Mouse (Mus musculus): ENCODE measurements around the gene Fcor. TPM values are rescaled to one million over a fixed set of nuclear protein-coding genes. Genes with fewer than 3 reads are reported as not detected.

Fcor gene
- polyA plus RNA-seq, 1 experiment from 2014 or later: 8.4 TPM

DNA sequence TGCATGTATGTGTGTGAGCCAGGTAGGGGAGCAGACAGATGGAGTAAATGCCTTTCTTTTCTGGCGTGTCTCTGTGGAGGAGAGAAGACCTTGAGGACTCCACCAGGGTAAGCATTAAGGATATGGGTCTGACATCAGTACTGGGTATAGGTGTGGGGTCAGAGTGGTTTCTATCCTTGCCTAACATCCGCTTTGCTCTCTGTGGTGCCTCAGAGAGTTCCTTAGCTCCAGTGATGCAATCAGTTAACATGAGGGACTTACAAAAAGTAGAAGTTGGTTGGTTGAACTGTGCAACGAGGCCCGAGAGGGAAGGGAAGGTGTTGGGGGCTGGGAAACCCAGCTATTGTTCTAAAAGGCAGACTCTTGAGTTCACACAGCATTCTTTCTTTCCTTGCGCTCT lies 7.8 kb downstream of the Fcor start:
- no peaks in the 10 kb centered on the region; the same call in 1 of the 2 replicates for H3K27me3 ChIP-seq
- no peaks in the 10 kb centered on the region; the same call in 1 of the 2 replicates for H3K9me3 ChIP-seq (replicated peaks)
- H3K9ac ChIP-seq: no peak overlapping the region
- 66% methylated on average over 4 of the region's 5 CpGs for WGBS
- H3K4me1 ChIP-seq: no peaks in the 10 kb centered on the region
- no peak overlapping the region for H3K4me3 ChIP-seq
- no peak for ATAC-seq (ENCODE audit: low FRiP score)
- no peaks in the 10 kb centered on the region for H3K36me3 ChIP-seq
- H3K27ac ChIP-seq: no peak overlapping the region
- no peak overlapping the region for H3K4me2 ChIP-seq (replicated peaks)

DNA sequence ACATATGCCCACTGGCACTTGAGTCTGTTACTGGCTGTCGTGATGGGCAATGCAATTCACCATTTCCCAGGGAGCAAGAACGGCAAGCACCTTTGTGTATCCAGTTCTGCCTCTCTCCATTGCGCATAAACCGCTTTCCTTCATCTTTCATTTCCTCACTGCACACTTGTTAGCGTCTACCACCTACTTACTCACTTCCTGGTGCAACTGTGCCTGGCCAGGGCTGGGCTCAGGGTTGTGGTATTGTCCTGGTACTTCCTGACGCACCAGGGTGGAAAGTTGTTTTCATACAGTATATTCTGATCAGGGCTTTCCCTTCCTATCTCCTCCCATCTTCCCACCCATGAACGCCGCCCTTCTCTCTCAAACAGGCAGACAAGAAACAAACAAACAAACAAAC lies 11.3 kb downstream of the Fcor start:
- WGBS: 79% methylated on average over 8 of the region's 8 CpGs
- H3K36me3 ChIP-seq: no peaks in the 10 kb centered on the region

DNA sequence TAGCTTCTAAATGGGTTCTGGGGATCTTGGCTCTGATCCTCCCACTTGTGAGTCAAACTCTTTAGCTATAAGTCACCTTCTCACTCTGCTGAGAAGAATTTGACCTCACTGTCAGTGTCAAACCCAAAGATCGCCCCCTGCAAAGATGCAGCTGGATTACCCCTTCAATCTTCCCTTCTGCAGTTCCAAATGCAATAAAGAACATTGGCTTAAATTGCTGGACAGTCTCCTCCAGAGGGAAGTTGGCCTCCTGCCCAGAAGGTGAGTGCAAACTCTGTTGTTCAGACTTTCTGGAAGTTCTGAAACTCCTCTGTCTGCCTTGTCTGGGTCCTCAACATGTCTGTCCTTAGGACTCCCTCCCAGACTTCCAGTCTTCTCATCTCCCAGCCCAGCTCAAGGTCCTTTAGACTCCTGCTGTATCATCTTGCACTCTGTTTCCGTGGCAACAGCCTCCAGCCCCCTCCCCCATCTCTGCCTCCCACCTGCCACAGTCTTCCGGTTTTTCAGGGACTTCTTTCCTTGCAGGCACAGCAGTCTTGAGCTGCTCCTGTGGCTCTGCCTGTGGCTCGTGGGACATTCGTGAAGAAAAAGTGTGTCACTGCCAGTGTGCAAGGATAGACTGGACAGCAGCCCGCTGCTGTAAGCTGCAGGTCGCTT lies 15.3 kb downstream of the Fcor start:
- H3K4me3 ChIP-seq: no peak overlapping the region

More for the DNA sequence above, 11.3 kb downstream of the Fcor start:
- Histone ChIP-seq H3K27ac (no peak overlapping the region), H3K9me3 (replicated peaks) (no peaks in the 10 kb centered on the region; the same call in 1 of the 2 replicates), H3K9ac (no peak overlapping the region), H3K4me1 (peaks cover 7% of the 10 kb centered on the region), H3K4me2 (replicated peaks) (no peak overlapping the region), H3K27me3 (no peaks in the 10 kb centered on the region), H3K4me3 (no peak overlapping the region)
- no peak for ATAC-seq (ENCODE audit: low FRiP score)

DNA sequence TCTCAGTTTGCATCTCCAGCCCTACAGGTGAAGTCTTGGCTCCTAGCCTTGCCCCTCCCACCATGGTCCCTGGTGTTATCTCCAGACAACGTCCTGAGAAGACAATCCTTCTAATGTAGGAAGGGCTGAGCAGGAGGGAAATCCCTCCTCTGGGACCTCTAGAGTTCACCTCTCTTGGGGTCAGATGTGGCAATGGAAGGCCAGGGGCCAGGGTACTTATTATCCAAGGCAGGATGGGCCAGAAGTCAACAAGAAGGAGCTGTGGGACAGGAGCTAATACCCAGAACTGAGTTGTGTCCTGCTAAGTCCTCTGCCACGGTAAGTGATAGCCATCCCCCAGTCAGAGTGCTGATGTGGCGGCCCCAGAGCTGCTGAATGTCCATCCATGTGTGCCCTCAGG lies 16.6 kb downstream of the Fcor start, which contains the start of gene Retn:
Gene Retn, plus strand, starts transcription at position 245 of the 400 bp plus-strand sequence.
- WGBS: 69% methylated on average over 3 of the region's 3 CpGs
- Histone ChIP-seq H3K27ac (no peak within 1 kb of the TSS), H3K9ac (no peak within 1 kb of the TSS), H3K36me3 (no peaks in the 10 kb centered on the region), H3K9me3 (replicated peaks) (no peaks in the 10 kb centered on the region), H3K4me1 (peaks cover 7% of the 10 kb centered on the region), H3K4me3 (no peak within 1 kb of the TSS), H3K27me3 (no peaks in the 10 kb centered on the region), H3K4me2 (replicated peaks) (no peak within 1 kb of the TSS)
- no peak for ATAC-seq (ENCODE audit: low FRiP score)

More for the DNA sequence above, 15.3 kb downstream of the Fcor start:
- no peak overlapping the region for H3K27ac ChIP-seq
- H3K9ac ChIP-seq: peak overlapping the region; percentile 32; the same call in 1 of the 2 replicates
- no peaks in the 10 kb centered on the region for H3K27me3 ChIP-seq
- WGBS: 25% methylated on average over 7 of the region's 7 CpGs
- H3K36me3 ChIP-seq: no peaks in the 10 kb centered on the region
- no peak for ATAC-seq (ENCODE audit: low FRiP score)
- peak overlapping the region; percentile 30 for H3K4me2 ChIP-seq (replicated peaks)
- peaks cover 7% of the 10 kb centered on the region for H3K4me1 ChIP-seq
- no peaks in the 10 kb centered on the region for H3K9me3 ChIP-seq (replicated peaks)

DNA sequence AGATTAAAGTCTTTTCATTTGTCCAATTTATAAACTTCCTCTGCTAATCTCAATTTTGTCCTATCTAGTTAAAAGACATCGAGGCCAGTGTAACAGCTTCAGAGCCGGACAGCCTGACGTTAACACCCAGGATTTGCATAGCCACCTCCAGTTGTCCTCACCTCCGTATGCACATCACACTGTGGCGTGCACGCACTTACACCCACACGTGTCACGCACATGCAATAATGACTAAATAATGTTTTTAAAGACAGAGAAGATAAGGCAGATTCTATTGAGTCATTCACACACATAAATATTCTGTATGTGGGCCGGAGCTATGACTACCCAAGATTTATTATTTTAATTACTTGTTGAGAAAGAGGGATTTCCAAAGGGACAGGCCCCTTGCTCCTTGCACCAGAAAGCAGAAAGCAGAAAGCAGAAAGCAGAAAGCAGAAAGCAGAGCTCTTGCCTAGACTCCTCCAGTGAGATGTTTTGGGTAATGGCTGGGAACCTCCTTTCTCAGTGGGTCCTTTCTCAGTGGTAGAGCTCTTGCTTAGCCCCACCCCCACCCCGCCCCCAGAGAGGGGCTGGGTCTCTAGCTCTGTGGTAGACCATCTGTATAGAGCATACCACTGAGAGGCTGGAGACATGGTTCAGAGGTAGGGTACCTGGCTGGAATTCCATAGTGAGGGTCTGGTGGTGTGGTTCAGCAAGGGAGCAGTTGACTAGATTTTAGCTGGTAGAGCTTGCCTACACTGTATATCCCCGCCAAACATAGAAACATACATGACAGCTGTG lies 17.2 kb downstream of the Fcor start:
- ATAC-seq (ENCODE audit: low FRiP score): peak; percentile 23; the same call in 1 of the 2 replicates

DNA sequence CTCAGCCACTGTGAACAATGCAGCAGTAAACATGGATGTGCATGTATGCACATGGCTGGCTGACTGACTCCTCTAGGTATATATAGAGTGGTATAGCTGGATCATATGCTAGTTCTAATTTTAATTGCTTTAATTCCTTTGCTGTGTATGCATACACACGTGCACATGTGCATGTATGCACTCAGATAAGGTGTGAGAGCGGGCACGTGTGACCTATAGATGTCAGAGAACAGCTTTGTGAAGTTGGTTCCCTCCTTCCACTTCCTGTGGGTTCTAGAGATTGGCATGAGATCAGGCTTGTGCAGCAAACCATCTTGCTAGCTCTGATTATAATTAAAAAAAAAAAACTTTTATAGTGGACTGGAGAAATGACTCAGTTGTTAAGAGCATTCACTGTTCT lies 19.3 kb downstream of the Fcor start:
- Histone ChIP-seq H3K4me1 (peaks cover 7% of the 10 kb centered on the region), H3K4me3 (no peak overlapping the region), H3K9ac (no peak overlapping the region), H3K27me3 (no peaks in the 10 kb centered on the region), H3K36me3 (no peaks in the 10 kb centered on the region), H3K4me2 (replicated peaks) (no peak overlapping the region), H3K27ac (no peak overlapping the region), H3K9me3 (replicated peaks) (no peaks in the 10 kb centered on the region)
- ATAC-seq (ENCODE audit: low FRiP score): no peak
- 66% methylated on average over 3 of the region's 3 CpGs for WGBS

More for the DNA sequence above, 17.2 kb downstream of the Fcor start:
- no peak overlapping the region for H3K27ac ChIP-seq
- no peaks in the 10 kb centered on the region for H3K9me3 ChIP-seq (replicated peaks)
- 74% methylated on average over 11 of the region's 11 CpGs for WGBS
- peaks cover 7% of the 10 kb centered on the region for H3K4me1 ChIP-seq
- H3K27me3 ChIP-seq: no peaks in the 10 kb centered on the region
- no peaks in the 10 kb centered on the region for H3K36me3 ChIP-seq
- H3K9ac ChIP-seq: no peak overlapping the region
- no peak overlapping the region for H3K4me3 ChIP-seq
- no peak overlapping the region for H3K4me2 ChIP-seq (replicated peaks)

DNA sequence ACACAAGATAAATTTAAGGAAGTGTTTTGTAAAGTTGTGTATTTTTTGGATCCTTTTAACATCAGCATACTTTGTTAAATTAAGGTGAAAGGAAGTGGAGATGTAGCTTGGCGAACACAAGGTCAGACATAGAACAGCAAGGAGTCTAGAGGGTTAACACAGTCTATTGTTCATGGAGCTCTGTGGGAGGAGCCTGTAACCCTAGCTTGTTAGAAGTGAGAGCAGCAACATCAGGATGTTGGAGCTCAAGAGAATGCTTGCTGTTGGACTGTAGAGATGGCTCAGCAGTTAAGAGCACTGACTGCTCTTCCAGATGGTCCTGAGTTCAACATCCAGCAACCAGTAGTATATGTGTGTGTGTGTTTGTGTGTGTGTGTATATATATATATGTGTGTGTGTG lies 23.2 kb downstream of the Fcor start:
- no peaks in the 10 kb centered on the region for H3K9me3 ChIP-seq (replicated peaks)
- H3K27me3 ChIP-seq: no peaks in the 10 kb centered on the region
- H3K4me3 ChIP-seq: no peak overlapping the region
- no peak overlapping the region for H3K27ac ChIP-seq
- H3K4me1 ChIP-seq: no peaks in the 10 kb centered on the region
- no peak overlapping the region for H3K4me2 ChIP-seq (replicated peaks)
- WGBS: 36% methylated on average over 1 of the region's 1 CpGs
- no peak for ATAC-seq (ENCODE audit: low FRiP score)
- H3K36me3 ChIP-seq: no peaks in the 10 kb centered on the region
- no peak overlapping the region for H3K9ac ChIP-seq

DNA sequence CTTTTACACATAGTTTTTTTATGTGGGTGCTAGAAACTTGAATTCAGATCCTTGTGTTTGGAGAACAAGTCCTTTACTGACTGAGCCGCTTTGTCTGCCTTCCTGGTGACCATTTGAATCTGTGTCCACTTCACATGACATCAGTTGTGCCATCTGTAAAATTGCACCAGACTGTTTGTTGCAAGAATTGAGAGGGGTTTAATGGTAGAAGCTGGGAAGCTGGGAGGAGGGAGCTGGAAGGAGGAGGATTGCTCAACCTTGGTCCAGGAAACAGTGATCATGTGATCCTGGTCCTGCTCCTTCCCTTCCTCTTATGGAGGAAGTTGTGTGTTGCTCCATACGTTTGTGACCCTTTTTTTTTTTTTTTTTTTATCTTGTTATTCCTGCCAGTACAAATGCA lies 23.9 kb downstream of the Fcor start:
- H3K9me3 ChIP-seq (replicated peaks): no peaks in the 10 kb centered on the region
- H3K36me3 ChIP-seq: no peaks in the 10 kb centered on the region
- no peak overlapping the region for H3K4me2 ChIP-seq (replicated peaks)
- H3K4me1 ChIP-seq: no peaks in the 10 kb centered on the region
- H3K4me3 ChIP-seq: no peak overlapping the region
- WGBS: 64% methylated on average over 2 of the region's 2 CpGs
- H3K9ac ChIP-seq: no peak overlapping the region
- no peak overlapping the region for H3K27ac ChIP-seq
- ATAC-seq (ENCODE audit: low FRiP score): no peak
- no peaks in the 10 kb centered on the region for H3K27me3 ChIP-seq

DNA sequence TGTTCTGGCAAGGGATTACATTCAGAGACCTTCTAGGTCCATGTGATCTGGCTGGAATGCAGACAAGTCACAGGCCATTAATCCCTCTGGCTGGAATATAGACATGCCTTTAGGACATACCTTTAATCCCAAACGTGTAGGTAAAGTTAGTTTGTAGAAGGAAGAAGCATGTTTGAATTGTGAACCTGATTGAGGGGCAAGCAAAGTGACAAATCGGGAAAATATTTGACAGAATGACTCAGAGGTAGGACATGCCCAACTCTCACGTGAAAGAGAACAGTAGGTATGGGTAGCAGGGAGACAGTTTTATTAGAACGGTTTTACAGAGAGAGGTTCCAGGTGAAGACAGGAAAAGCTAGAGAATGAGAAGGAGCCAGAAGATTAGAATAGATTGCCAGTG lies 24.6 kb downstream of the Fcor start:
- Histone ChIP-seq H3K36me3 (no peaks in the 10 kb centered on the region), H3K4me3 (no peak overlapping the region), H3K4me1 (no peaks in the 10 kb centered on the region), H3K4me2 (replicated peaks) (no peak overlapping the region), H3K27ac (no peak overlapping the region), H3K27me3 (no peaks in the 10 kb centered on the region), H3K9ac (no peak overlapping the region), H3K9me3 (replicated peaks) (no peaks in the 10 kb centered on the region)
- WGBS: 77% methylated on average over 4 of the region's 4 CpGs
- no peak for ATAC-seq (ENCODE audit: low FRiP score)

DNA sequence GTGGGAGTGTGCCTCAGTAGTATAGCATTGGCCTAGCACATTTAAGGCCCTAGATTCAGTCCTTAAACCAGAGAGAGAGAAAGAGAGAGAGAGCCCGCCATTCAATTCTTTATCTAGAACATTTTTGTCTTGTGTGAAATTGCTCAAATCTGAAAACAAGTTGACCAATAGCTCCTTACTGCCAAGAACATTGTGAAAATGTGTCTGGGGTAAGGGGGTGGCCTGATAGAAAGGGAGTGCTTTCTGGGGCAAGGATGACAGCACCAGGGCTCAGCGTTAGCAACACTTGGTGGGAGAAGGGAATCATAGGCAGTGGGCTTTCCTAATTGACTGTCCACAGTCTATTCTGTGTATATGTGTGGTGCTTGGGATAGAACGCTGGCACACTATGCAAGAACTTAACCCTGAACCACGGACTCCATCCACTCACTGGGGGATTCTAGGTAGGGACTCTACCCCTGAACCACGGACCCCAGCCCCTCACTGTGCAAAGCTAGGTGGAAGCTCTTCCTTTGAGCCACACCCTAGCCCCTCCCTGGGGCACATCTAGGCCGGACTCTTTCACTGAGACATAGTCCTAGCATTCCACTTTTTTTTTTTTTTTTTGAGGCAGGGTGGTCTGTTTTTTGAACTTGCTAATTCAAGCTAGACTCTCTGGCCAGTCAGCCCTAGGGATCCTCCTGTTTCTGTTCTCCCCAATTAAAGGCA lies 25.2 kb downstream of the Fcor start:
- Histone ChIP-seq H3K9ac (no peak overlapping the region), H3K27ac (no peak overlapping the region), H3K4me2 (replicated peaks) (no peak overlapping the region), H3K9me3 (replicated peaks) (no peaks in the 10 kb centered on the region), H3K4me1 (no peaks in the 10 kb centered on the region), H3K27me3 (no peaks in the 10 kb centered on the region), H3K4me3 (no peak overlapping the region), H3K36me3 (no peaks in the 10 kb centered on the region)
- WGBS: 84% methylated on average over 6 of the region's 6 CpGs
- no peak for ATAC-seq (ENCODE audit: low FRiP score)

DNA sequence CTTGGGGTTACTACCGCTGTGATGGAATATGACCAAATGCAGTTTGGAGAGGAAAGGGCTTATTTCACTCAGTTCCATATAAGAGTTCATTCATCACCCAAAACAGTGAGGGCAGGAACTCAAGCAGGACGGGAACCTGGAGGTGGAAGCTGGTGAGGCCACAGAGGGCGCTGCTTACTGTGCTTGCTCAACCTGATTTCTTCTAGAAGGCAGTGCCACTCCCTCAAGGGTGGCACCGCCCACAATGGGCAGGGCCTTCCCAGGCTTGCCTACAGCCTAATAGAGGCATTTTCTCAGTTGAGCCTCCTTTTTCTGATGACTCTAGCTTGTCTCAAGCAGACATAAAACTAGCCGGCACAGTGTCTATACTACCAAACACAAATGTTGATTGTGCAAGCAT lies 26.4 kb downstream of the Fcor start:
- Histone ChIP-seq H3K4me1 (no peaks in the 10 kb centered on the region), H3K4me3 (no peak overlapping the region), H3K9me3 (replicated peaks) (no peaks in the 10 kb centered on the region), H3K4me2 (replicated peaks) (no peak overlapping the region), H3K9ac (no peak overlapping the region), H3K36me3 (no peaks in the 10 kb centered on the region), H3K27me3 (no peaks in the 10 kb centered on the region), H3K27ac (no peak overlapping the region)
- 29% methylated on average over 5 of the region's 5 CpGs for WGBS
- ATAC-seq (ENCODE audit: low FRiP score): no peak

DNA sequence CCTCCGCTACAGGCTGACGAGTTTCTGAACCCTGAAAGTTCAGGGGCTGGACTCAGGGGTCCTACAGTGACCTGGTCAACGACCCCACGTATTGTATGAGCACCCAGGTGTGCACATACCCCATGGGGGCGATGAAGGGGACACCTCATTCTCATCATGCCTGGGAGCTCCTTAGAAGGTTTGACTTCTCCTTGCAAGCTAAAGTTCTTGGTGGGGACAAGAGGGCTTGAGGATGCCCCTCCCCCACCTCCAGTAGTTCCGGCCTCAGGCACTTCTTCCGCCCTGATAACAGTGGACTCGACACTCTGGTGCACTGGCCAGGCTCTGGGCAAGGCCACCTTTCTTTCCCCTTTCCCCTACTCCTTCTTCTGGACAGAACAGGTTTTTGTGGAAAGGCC lies 40.7 kb downstream of the Fcor start:
- Histone ChIP-seq H3K27ac (no peak overlapping the region), H3K9me3 (replicated peaks) (no peaks in the 10 kb centered on the region), H3K4me2 (replicated peaks) (peak overlapping the region; percentile 85), H3K36me3 (no peaks in the 10 kb centered on the region), H3K4me1 (peaks cover 7% of the 10 kb centered on the region; the same call in 1 of the 2 replicates), H3K9ac (peak overlapping the region; percentile 59), H3K4me3 (peak overlapping the region; percentile 47), H3K27me3 (peaks cover 20% of the 10 kb centered on the region)
- WGBS: 19% methylated on average over 8 of the region's 8 CpGs
- no peak; the same call in 1 of the 2 replicates for ATAC-seq (ENCODE audit: low FRiP score)

Data from hindbrain, embryonic 12.5 days (tissue).